Mouse (Mus musculus) adrenal gland, adult 8-10 months (tissue): ENCODE data around the gene Rprd2. TPM values are rescaled to one million over a fixed set of nuclear protein-coding genes. Genes with fewer than 3 reads are reported as not detected.
"Not testable (repeated sequence)": the region's sequence is repeated elsewhere in the genome, so short reads cannot be mapped to it uniquely, and the experiment has no call there.

Source experiments
- DNase-seq: peaks from one replicate; pipeline ENCODE4 v3.0.0; 2022
- total RNA-seq, 4 experiments: library from RNA; stranded (reverse); gene quantifications; 2 replicates each; pipeline ENCODE4 v1.2.4; 2022

Gene Rprd2
- total RNA-seq, 4 experiments from 2014 or later = 57.2 to 70.5 (median 57.7) TPM

- no peak for DNase-seq
These were observed 2.0 kb downstream of the Rprd2 start for GRCm38 (mm10) chr3:95816681-95817080.

- DNase-seq = no peak
These were observed 10.3 kb downstream of the Rprd2 start for GRCm38 (mm10) chr3:95808384-95808783.

- DNase-seq = not testable (repeated sequence)
These were observed 11.0 kb downstream of the Rprd2 start for GRCm38 (mm10) chr3:95807630-95808029.

GRCm38 (mm10) chr3:95806677-95807076 is 12.0 kb downstream of the Rprd2 start:
- no peak for DNase-seq

GRCm38 (mm10) chr3:95803851-95804250 is 14.8 kb downstream of the Rprd2 start:
- no peak for DNase-seq

- DNase-seq = no peak
These were observed 19.9 kb downstream of the Rprd2 start for GRCm38 (mm10) chr3:95798756-95799155.

DNA sequence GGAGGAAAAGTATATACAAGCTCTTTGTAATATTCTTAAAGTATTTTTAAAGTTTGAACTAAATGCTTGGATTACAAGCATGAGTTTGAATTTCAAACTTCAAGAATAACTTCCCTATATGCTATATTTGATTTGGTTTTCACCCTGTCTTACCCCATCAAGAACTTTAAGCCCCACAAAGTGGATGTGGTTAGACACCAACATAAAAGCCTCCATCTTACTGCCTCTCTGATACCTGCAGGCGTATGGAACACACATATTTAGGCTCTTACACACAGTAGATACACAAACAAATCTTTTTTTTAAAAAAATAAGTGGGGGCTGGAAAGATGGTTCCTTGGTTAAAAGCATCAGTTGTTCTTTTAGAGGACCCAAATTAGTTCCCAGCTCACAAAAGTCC is 24.4 kb downstream of the Rprd2 start:
- no peak for DNase-seq

DNA sequence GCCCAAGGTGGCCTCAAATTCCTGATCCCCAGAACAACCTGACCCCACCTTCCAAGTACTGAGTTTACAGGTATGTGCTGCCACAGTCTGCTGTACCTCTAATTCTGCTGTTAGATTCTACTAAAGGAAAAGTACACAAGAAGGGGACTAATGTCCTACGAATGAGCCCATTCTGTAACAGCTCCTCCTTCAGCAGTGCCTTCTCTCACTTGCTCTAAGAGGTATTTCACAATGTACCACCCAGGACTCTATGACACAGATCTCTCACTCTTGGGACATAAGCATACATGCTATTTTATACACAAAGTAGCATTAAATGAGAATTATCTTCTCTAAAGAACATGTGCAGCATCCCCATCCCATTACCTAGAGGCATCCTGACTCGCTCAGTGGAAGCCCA is 25.0 kb downstream of the Rprd2 start:
- DNase-seq = no peak

DNA sequence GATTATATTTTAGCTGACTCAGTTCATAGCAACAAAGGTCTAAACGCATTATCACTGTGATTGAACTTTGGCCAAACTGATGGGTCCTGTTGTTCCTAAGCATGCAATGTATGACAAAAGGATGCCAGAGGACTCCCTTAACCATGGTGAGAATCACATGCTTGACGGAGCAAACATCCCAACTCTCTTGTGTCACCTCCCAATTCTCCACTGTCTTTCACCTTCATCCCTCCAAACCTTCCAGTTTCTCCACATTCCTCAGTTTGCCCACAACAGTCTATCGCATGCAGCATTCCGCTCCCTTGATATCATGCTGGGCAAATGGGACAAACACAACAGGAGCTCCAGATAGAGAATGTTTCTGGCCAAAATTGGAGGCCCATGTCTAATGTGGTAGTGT is 33.2 kb downstream of the Rprd2 start:
- no peak for DNase-seq

- DNase-seq = no peak
These were observed 46.7 kb downstream of the Rprd2 start for GRCm38 (mm10) chr3:95771985-95772384.

DNA sequence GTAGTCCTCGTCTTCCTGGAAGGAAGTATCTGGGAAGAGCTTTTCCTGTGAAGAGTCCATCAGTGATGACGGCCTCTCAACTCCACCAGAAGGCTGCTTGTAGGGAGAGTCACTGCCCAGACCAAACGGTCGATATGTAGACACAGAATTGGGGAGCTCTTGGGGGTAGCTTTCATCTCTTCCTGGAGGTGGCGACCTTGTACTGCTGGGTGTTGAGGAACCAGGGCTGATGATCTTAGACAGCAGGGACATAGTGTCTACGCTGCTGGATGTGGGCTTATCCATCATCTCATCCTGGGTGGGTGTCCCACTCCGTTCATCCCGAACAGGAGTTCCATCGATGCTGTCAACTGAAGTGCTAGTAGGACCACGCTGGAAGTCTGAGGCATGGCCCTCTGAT is 53.1 kb downstream of the Rprd2 start:
- DNase-seq = no peak

DNA sequence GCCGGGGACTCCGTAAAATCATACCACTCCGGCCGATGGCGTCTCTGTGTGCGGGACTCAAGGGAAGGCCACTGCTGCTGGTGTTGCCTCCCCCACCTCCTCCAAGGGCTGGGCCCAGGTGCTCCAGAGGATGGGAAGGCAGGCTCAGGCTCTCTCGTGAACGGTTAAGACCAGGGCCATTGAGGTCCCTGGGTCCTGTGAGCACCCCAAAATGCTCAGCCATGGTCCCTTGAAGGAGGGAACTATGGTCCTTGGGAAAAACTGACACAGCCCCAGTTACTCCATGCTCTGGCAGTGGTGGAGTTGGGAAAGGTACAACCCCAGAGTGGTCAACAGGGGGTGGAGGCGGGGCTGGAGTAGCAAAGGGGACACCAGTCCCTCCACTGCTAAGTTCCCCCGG is 54.9 kb downstream of the Rprd2 start:
- no peak for DNase-seq

DNA sequence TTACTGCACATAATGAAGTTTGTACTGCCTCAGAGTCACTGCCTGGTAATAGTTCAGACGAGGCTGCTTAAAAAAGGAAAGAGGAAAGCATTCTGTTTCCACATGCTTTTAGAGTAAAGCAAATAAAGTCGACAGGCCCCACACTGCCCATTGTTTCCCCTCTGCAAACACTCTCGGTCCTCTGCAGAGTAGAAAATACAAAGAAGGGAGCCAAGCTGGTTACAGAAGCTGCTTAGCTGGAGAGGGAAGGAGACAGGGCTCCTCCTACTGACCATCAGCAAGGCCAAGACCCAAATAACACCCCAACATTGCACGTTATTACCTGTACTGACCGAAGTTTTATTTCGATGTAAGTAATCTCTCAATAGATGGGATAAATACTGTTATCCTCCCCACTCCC is 55.7 kb downstream of the Rprd2 start:
- DNase-seq = no peak

GRCm38 (mm10) chr3:95761771-95762170 is 56.9 kb downstream of the Rprd2 start:
- no peak for DNase-seq

- no peak for DNase-seq
These were observed 58.0 kb downstream of the Rprd2 start for GRCm38 (mm10) chr3:95760656-95761055.

GRCm38 (mm10) chr3:95760106-95760505 is 58.6 kb downstream of the Rprd2 start, which contains the start of gene Tars2:
TSS of gene Tars2 (minus strand) at chr3:95760206.
- DNase-seq = no peak

GRCm38 (mm10) chr3:95758467-95759218 is 60.0 kb downstream of the Rprd2 start:
- DNase-seq = no peak

DNA sequence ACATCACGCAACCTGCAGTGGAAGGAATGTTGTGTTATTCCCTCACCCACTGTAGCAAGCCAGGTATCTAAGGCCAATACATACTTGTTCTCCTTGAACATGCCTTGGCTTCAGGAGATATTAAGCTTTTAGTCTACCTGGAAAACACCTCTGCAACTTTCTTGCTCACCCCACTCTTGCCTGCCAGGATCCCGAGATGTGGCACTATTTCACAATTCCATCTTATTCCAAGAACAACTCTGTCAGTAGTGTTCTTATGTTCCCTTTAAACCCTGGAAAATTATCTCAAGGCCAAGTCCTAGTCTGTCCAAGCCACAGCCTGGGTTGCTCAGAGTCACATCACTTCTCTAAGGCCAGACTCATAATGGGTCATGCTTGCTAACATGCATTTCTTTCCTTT is 61.9 kb downstream of the Rprd2 start:
- no peak for DNase-seq

GRCm38 (mm10) chr3:95754345-95755206 is 64.1 kb downstream of the Rprd2 start:
- DNase-seq = peak; percentile 94

- DNase-seq = no peak
These were observed 65.7 kb downstream of the Rprd2 start for GRCm38 (mm10) chr3:95752935-95753334.

- no peak for DNase-seq
These were observed 78.3 kb downstream of the Rprd2 start for GRCm38 (mm10) chr3:95740406-95740805.

DNA sequence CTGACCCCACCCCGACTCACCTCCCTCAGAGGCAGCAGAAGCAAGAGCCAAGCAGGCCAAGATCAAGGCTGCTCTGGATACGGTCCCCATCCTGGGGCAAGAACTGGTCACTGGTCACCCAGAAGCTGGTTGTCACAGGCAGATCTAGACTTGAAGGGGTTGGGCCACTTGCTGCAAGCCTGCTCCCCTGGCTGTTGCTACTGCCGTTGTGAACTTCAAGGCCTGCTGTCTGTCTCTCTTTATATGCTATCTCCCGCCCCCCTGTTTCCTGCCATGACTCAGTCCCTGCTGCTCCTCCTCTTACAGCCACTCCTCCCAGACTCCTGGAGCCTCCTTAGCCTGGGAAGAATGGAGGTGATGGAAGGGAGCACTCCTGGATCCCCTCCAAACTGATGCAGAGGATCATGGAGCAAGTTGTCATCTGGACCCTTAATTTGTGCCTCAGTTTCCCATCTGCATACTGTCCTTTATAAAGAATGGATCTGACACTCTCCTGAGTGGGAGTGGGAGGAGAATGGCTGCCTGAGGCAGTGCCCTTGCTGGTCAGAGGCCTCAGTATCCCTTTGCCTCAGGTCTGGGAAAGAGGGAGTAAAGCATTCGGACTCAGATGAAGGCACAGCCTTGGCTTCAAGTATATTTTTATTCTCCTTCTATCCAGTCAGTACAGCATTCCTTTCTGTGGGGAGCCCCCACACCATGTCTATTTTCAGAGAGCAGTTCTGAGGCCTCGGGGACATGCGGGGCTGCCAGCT is 79.1 kb downstream of the Rprd2 start, which contains the start of gene Ecm1:
Ecm1 (minus strand) TSS at position 217 of the 752 bp plus-strand sequence.
- DNase-seq = peak; percentile 88
